Mouse (Mus musculus): Measurements from ENCODE around the gene Fam187b. TPM values are rescaled to one million over a fixed set of nuclear protein-coding genes. Genes with fewer than 3 reads are reported as not detected.

The Fam187b gene
- polyA plus RNA-seq, 1 experiment from 2014 or later = 2.5 TPM

DNA sequence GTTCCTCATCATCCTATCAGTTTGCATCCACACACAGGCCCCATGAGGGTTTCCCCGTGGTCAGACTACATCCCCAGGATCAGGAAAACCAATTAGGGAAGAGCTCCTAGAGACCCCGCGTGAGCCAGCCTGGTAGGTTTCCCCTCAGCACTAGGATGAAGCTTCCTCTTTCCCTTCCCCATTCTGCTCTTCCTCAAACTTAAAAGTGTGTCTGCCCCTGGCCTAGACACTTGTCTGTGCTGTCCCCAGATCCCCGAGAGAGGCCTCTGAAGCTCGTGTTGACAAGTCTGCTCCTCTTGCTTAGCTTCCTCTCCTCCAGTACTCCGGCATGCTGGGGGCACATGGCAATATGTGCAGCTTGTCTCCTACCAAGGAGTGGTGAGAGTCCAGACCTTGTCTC is 20.1 kb upstream of the Fam187b start:
- DNase-seq (ENCODE audit: low spot score) = no peak
- Histone ChIP-seq H3K4me3 (no peak overlapping the region), H3K27me3 (ENCODE audit: insufficient read depth, poor library complexity, severe bottlenecking) (no peaks in the 10 kb centered on the region), H3K4me1 (peaks cover 17% of the 10 kb centered on the region), H3K9me3 (no peaks in the 10 kb centered on the region), H3K27ac (no peak overlapping the region), H3K36me3 (peaks cover 69% of the 10 kb centered on the region)
- WGBS = 88% methylated on average over 6 of the region's 6 CpGs

DNA sequence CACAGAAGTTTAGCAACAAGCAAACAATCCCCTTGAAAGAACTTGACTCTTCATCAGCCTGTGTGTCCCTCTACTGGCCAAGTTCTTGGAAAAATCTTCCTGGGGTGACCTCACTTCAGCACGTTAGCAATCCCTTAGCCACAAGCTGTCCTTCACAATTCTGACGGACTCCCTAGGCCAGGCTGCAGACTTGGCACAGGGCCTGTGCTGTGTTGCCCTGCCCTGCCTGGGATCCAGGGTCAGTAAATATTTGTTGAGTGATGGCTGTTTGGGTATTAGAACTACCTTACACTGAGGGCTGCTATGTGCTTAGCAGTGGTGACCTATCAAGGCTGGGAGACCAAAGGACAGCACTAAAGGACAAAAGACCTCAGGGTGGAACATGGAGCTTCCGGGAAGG is 19.6 kb upstream of the Fam187b start:
- peaks cover 70% of the 10 kb centered on the region for H3K36me3 ChIP-seq
- DNase-seq (ENCODE audit: low spot score) = no peak
- 90% methylated on average over 3 of the region's 3 CpGs for WGBS
- peaks cover 20% of the 10 kb centered on the region for H3K4me1 ChIP-seq
- no peak overlapping the region for H3K4me3 ChIP-seq
- no peaks in the 10 kb centered on the region for H3K9me3 ChIP-seq
- no peak overlapping the region for H3K27ac ChIP-seq
- no peaks in the 10 kb centered on the region for H3K27me3 ChIP-seq (ENCODE audit: insufficient read depth, poor library complexity, severe bottlenecking)

DNA sequence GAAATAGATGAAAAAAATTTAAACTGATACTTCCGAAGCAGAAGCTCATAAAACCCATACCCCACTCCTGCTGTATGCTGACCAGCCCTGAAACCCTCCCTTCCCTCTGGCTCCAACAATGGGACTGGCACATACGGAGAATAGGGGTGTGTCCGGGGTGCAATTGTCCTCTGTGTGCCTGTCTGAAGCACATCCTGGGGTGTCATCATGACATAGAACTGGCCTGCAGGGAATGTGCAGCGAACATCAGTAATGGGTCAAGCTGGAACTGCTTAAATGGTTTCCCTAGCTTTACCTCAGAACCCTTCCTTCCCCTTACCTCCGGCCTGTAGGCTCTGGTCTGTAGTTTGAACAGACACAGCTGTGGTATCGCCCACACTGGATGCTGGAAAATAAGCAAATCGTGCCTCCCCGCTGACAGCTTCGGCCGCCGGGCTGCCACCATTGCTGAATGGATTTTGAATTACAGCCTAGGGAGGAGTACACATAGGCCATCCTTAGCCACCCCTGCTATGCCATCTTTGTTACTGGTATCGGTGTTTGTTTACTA is 18.5 kb upstream of the Fam187b start:
- peaks cover 20% of the 10 kb centered on the region for H3K4me1 ChIP-seq
- DNase-seq (ENCODE audit: low spot score) = no peak
- no peak overlapping the region for H3K27ac ChIP-seq
- H3K4me3 ChIP-seq = peak overlapping the region; percentile 98
- H3K36me3 ChIP-seq = peaks cover 65% of the 10 kb centered on the region
- 91% methylated on average over 12 of the region's 12 CpGs for WGBS
- H3K9me3 ChIP-seq = no peaks in the 10 kb centered on the region
- no peaks in the 10 kb centered on the region for H3K27me3 ChIP-seq (ENCODE audit: insufficient read depth, poor library complexity, severe bottlenecking)

DNA sequence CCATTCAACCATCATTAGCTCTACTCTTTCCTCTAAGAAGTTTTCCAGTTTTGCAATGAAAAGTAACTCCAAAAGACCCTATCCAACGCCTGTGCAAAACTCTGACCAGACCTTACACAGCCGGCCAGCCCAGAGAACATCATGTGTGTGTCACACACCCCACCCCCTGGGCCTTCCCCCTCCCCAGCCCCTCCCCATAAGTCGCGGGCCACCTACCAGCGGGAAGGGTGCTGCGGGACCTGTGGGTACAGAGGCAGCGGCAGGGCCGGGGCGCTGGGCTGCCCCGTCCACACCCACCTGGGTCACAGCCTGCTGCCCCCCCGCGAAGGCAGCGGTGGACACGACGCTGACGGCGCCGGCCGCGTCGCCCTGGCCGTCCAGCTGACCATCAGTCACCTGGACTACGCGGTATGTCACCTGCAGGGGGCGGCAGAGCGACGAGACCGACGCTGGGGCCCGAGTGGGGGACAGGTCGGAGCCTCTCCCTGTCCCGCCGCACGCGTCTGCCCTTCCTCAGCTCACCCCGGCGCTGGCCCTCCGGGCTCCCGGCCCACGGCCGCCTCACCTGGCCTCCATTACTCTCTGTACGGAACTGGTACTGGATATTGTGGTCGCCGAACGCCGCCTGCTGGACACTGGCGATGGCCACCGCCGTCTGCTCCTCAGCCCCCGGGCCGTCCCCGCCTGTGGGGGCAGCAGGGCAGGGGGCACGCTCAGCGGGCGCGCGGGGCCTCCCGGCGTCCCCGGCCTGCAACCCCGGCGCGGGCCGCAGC is 17.8 kb upstream of the Fam187b start:
- under 1% methylated on average over 64 of the region's 64 CpGs for WGBS
- Histone ChIP-seq H3K9me3 (no peaks in the 10 kb centered on the region), H3K4me3 (peak overlapping the region; percentile 98), H3K27ac (peak overlapping the region; percentile 99), H3K27me3 (ENCODE audit: insufficient read depth, poor library complexity, severe bottlenecking) (no peaks in the 10 kb centered on the region), H3K36me3 (peaks cover 60% of the 10 kb centered on the region), H3K4me1 (peaks cover 20% of the 10 kb centered on the region)
- DNase-seq (ENCODE audit: low spot score) = peak; percentile 95

DNA sequence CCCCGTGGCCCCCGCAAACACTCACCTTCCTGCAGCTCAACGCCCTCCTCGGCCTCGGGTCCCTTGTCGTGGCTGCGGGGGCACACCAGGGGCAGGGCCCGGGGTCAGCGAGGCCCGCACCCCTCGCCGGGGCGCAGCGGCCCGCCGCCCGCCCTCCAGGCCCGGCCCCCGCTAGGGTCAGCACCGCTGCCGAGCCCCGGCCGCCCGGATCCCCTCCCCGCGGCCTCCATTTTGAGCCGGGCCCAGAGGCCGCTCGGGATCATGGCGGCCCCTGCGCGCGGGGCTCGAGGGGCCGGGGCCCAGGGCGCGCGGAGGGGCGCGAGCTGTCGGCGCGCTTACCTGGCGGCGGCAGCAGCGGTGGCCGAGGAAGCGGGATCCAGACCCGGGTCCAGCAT is 17.2 kb upstream of the Fam187b start:
- WGBS = under 1% methylated on average over 33 of the region's 49 CpGs
- peaks cover 55% of the 10 kb centered on the region for H3K36me3 ChIP-seq
- H3K9me3 ChIP-seq = no peaks in the 10 kb centered on the region
- H3K4me1 ChIP-seq = peaks cover 20% of the 10 kb centered on the region
- no peaks in the 10 kb centered on the region for H3K27me3 ChIP-seq (ENCODE audit: insufficient read depth, poor library complexity, severe bottlenecking)
- peak overlapping the region; percentile 99 for H3K27ac ChIP-seq
- peak; percentile 70 for DNase-seq (ENCODE audit: low spot score)
- peak overlapping the region; percentile 98 for H3K4me3 ChIP-seq

DNA sequence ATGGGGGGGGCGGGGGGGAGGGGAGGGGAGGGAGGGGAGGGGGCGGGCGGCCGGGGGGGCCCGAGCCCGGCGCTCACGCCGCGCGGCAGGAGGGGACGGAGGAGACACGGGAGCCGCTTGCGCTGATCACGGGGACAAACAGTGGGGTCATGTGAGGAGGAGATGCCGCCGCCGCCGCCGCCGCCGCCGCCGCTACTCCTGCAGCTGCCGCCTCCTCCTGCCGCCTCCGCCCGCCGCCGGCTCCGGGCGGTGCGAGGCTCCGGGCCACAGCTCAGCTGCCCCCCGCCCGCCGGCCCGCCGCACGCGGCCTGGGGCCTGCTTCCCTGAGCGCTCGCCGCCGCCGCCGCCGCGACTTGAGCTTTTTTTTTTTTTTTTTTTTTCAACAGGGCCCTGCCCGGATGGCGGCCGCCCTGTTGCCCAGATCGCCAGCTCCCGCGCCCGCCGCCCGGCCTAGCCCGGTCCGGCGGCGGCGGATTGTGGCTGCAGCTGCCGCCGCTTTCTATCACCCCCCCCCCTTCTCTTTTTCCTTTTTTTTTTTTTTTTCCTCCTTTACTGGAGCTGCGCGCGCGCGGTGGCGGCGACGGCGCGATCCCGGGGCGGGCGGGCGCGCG is 16.7 kb upstream of the Fam187b start, which contains the start of gene Usf2:
Gene Usf2 (minus strand): TSS at position 48 of the 611 bp plus-strand sequence.
- peak within 1 kb of the TSS; percentile 99 for H3K27ac ChIP-seq
- H3K4me1 ChIP-seq = peaks cover 20% of the 10 kb centered on the region
- H3K9me3 ChIP-seq = no peaks in the 10 kb centered on the region
- H3K36me3 ChIP-seq = peaks cover 51% of the 10 kb centered on the region
- WGBS = 3% methylated on average over 45 of the region's 82 CpGs
- no peaks in the 10 kb centered on the region for H3K27me3 ChIP-seq (ENCODE audit: insufficient read depth, poor library complexity, severe bottlenecking)
- peak within 1 kb of the TSS; percentile 98 for H3K4me3 ChIP-seq
- peak; percentile 90 for DNase-seq (ENCODE audit: low spot score)

DNA sequence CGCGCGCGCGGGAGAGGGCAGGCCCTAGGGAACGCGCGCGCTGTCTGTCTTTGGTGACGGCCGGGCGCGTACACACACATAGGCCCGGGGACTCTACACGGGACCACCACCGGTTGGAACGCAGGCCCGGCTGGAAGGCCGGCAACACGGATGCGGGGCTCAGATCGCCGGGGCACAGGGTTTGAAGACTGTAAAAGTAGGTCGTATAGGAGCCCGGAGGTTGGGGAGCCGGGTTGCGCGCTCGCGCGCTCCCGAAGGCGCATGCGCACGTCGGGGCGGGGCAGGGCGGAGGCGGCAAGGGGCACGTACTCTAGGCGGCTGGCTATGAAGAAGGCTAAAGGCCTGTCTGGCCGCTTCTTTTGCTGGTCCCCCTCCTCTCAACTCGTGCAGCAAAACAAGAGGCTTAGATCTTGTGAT is 16.2 kb upstream of the Fam187b start:
- WGBS = under 1% methylated on average over 43 of the region's 43 CpGs
- peaks cover 20% of the 10 kb centered on the region for H3K4me1 ChIP-seq
- H3K9me3 ChIP-seq = no peaks in the 10 kb centered on the region
- H3K4me3 ChIP-seq = peak overlapping the region; percentile 98
- peaks cover 48% of the 10 kb centered on the region for H3K36me3 ChIP-seq
- H3K27me3 ChIP-seq (ENCODE audit: insufficient read depth, poor library complexity, severe bottlenecking) = no peaks in the 10 kb centered on the region
- peak; percentile 94 for DNase-seq (ENCODE audit: low spot score)
- H3K27ac ChIP-seq = peak overlapping the region; percentile 99

DNA sequence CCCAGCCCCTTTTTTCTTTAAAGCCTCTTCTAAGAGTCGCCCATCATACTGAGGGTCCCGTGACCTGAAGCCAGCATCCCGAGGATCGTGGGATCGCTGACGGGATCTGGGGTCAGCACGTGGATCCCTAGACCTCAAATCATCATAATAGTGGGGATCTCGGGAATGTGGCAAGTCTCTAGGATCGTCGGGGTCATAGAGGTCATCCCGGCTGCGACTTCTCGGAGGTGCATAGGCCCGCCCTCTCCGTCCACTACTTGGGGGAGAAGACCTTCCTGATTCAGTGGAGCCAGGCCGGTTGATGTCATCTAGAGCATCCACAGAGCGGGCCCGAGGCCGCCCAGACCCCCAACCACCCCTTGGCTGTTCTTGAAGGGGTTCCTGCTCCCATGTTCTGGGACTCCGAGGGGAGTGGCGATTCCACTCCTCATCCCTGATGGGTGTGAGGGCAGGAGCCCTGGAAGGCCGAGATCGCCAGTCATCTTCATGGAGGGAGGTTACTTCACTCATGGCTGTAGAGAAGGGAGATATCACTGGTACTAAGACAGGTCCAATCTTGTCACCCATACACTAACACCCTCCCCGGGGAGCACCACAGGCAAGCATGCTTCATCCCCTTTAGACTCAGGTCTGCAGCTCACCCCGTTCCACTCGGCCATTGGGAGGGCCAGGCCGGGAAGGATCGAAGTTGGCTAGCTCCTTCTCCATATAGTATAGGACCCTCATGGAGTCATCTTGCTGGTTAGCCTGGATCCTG is 15.3 kb upstream of the Fam187b start:
- peaks cover 42% of the 10 kb centered on the region for H3K36me3 ChIP-seq
- no peak for DNase-seq (ENCODE audit: low spot score)
- 75% methylated on average over 28 of the region's 28 CpGs for WGBS
- no peaks in the 10 kb centered on the region for H3K27me3 ChIP-seq (ENCODE audit: insufficient read depth, poor library complexity, severe bottlenecking)
- peak overlapping the region; percentile 99 for H3K27ac ChIP-seq
- H3K4me1 ChIP-seq = peaks cover 20% of the 10 kb centered on the region
- peak overlapping the region; percentile 98 for H3K4me3 ChIP-seq
- no peaks in the 10 kb centered on the region for H3K9me3 ChIP-seq

DNA sequence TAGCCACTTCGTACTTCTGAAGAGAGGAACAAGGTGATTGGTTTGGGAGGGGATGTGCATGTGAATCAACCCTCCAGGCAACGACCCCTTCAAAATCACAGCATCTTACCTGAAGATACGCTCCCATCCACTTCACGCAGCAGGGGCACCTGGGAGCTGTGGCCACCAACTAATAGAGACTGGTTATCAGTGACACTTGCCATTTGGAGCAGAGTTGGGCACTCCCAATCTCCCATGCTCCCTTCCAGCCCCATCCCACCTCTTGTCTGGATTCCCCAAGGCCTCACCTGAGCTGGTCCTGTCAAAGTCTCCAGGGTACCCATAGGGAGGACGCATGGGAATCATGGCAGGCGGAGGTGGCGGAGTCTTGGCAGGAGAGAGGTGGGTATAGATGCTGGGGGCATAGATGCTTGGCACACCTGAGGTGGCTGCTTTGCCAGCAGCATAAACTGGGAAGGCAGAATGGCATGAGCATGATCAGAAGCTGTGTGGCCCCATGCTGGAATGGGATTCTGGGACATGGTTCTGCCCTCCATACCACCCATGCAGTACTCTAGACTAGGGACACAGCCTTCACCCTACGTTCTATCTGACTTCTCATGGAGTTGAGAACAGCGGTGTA is 14.6 kb upstream of the Fam187b start:
- Histone ChIP-seq H3K36me3 (peaks cover 35% of the 10 kb centered on the region), H3K27me3 (ENCODE audit: insufficient read depth, poor library complexity, severe bottlenecking) (no peaks in the 10 kb centered on the region)

DNA sequence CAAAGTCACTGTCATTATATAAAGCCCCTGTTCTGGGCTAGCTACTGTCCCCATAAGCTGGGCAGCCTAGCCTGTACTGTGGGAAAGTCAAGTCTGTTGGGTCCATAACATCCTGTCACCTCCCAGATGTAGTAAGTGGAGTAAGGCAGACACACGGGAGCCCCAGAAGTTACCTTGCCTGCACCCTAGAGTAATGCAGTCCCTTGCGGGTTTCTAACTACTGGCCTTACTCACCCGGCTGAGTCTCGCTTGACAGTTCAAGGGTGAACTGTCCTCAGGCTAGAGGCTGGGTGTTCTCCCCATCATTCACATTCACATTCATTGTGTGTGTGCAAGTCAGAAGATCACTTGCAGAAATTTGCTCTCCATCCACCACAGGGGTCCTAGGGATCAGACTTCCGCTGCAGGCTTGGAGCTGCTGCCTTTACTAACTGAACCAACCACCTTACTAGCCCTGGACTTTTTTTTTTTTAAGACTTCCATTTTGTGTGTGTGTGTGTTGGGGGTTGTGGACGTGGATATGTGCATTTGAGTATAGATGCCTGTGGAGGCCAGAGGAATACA is 13.7 kb upstream of the Fam187b start:
- WGBS = 89% methylated on average over 6 of the region's 6 CpGs
- Histone ChIP-seq H3K27me3 (ENCODE audit: insufficient read depth, poor library complexity, severe bottlenecking) (no peaks in the 10 kb centered on the region), H3K9me3 (no peaks in the 10 kb centered on the region), H3K4me1 (peaks cover 20% of the 10 kb centered on the region), H3K27ac (no peak overlapping the region), H3K36me3 (peaks cover 26% of the 10 kb centered on the region), H3K4me3 (no peak overlapping the region)
- no peak for DNase-seq (ENCODE audit: low spot score)

More for the DNA sequence above, 14.6 kb upstream of the Fam187b start:
- no peak overlapping the region for H3K27ac ChIP-seq
- no peaks in the 10 kb centered on the region for H3K9me3 ChIP-seq
- no peak overlapping the region for H3K4me3 ChIP-seq
- no peak for DNase-seq (ENCODE audit: low spot score)
- 92% methylated on average over 9 of the region's 9 CpGs for WGBS
- H3K4me1 ChIP-seq = peaks cover 20% of the 10 kb centered on the region

DNA sequence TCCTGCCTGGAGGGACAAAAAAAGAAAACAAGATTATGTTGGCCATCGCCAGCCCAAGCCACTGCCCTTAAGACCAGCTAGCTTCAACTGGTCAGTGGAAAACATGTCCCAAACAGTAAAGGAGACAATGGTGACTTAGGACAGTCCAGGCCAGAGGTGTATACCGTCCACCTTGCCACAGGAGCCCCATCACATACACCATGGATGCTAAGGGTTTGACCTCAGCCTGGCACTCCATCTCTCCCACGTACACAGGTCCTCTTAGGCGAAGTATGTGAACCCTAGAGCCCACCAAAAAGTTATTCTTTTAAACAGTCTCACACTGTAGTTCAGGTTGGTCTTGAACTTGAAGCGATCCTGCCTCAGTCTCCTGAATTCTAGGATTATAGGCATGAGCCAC is 10.7 kb upstream of the Fam187b start:
- DNase-seq (ENCODE audit: low spot score) = no peak
- no peaks in the 10 kb centered on the region for H3K27me3 ChIP-seq (ENCODE audit: insufficient read depth, poor library complexity, severe bottlenecking)
- H3K36me3 ChIP-seq = peaks cover 22% of the 10 kb centered on the region
- no peak overlapping the region for H3K27ac ChIP-seq
- no peaks in the 10 kb centered on the region for H3K9me3 ChIP-seq
- H3K4me1 ChIP-seq = peaks cover 9% of the 10 kb centered on the region
- H3K4me3 ChIP-seq = no peak overlapping the region
- 85% methylated on average over 5 of the region's 5 CpGs for WGBS

DNA sequence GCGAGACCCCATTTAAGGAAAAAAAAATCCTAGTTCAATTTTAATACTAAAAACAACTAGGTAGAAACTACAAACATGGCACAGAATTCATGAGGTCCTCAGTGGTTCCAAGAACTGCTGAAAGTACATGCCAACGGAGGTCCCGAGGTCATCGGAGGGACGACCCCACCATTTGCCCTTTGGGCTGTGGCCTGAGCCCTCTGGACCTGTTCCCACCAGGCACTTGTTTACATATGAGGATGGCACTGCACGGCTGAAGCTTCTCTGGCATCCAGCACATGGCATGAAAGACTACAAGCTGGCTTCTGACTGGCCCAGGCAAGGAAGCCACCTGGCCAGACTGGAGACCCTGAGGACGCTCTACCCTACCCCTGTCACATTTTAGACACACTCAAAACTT is 9.2 kb upstream of the Fam187b start:
- peaks cover 8% of the 10 kb centered on the region for H3K36me3 ChIP-seq
- H3K9me3 ChIP-seq = no peaks in the 10 kb centered on the region
- no peak for DNase-seq (ENCODE audit: low spot score)
- no peaks in the 10 kb centered on the region for H3K27me3 ChIP-seq (ENCODE audit: insufficient read depth, poor library complexity, severe bottlenecking)
- no peak overlapping the region for H3K4me3 ChIP-seq
- no peak overlapping the region for H3K27ac ChIP-seq
- no peaks in the 10 kb centered on the region for H3K4me1 ChIP-seq
- 83% methylated on average over 7 of the region's 7 CpGs for WGBS
